Mouse (Mus musculus) monocyte, adult 2 months (primary cell): Measurements from ENCODE around the gene Olfr1537.

Source experiments
- DNase-seq, 2 experiments: peaks; one replicate each; pipeline ENCODE4 v3.0.0; 2022; ENCODE audit warnings: low spot score in 2 of 2, low read depth in 1 of 2

Gene Olfr1537

DNA sequence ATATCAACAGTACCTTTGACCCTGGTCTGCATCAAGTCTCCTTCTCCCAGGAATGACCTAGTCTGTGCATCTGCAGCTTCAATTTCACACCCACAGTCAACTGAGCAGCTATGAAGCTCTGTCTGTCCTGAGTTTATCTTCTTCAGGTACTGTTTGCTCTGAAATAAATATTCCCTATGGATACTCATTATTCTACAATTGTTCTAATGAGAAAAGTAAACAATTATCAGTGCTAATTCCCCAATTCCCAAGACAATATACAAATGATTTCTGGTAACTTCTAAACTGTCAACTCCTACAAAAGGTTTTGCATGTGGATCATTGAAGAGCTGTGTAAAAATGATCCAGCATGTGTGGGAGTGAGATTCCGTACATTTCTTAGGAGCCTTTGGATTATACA is at the start of gene Olfr1537:
Olfr1537 (minus strand) TSS at position 101 of the 400 bp plus-strand sequence.
- no peak for DNase-seq

DNA sequence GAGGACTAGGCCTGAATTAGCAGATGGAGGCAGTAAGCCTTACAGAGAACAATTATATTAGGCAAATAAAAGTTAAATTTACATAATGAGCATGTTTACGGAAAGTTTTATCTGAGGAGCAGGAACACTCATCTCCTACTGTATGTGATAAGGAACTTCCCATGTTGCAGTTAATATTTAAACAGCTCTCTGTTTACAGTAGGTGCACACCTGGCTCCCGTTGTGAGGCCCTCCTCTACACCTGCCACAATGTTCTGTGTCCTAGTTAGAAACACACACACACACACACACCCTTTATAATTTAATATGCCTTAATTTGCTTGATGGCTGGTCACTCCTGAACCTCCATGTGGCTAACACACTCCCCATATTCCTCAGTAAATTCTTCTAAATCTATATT is 37.3 kb upstream of the Olfr1537 start:
- DNase-seq = no peak

- no peak for DNase-seq
Measured at GRCm38 (mm10) chr9:39276718-39277117, 26.9 kb upstream of the Olfr1537 start, which contains the start of gene Olfr945. TSS of gene Olfr945 (minus strand) at chr9:39276818.

DNA sequence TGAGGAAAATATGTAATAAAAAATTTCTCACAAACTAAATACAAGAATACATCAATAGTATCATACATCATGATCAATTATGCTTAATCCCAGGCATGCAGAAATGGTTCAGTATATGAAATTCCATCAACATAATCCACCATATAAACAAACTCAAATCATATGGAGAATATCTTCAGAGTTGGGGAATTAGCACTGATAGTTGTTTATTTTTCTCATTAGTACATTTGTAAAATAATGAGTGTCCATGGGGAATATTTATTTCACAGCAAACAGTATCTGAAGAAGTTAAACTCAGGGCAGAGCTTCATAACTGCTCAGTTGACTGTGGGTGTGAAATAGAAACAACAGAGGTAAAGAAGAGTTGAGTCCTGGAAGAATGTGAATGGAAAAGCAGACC is 48.2 kb downstream of the Olfr1537 start, which contains the start of gene Olfr944:
Olfr944 (plus strand) TSS at position 301 of the 400 bp plus-strand sequence.
- no peak for DNase-seq
